Mouse (Mus musculus) midbrain, embryonic 12.5 days (tissue): ENCODE measurements around the gene Zfyve9. TPM values are rescaled to one million over a fixed set of nuclear protein-coding genes. Genes with fewer than 3 reads are reported as not detected.

Experiments used
- ATAC-seq: fragments of 200-750 bp; cut with Nextera tagmentation; 2 replicates; pipeline ENCODE4 v1.8.0; 2017; ENCODE audit warnings: low read depth, moderate TSS enrichment, moderate library complexity; ENCODE audit not compliant: low FRiP score
- H3K27ac ChIP-seq: fragments of 300-500 bp; sonication (generic); replicated peaks from 2 replicates; pipeline ENCODE4 v1.5.1; 2016; ENCODE audit warnings: mild to moderate bottlenecking
- H3K27me3 ChIP-seq: fragments of 300-500 bp; sonication (generic); 2 replicates; pipeline ENCODE4 v1.6.1; 2016; ENCODE audit warnings: mild to moderate bottlenecking
- H3K36me3 ChIP-seq: fragments of 300-500 bp; sonication (generic); 2 replicates; pipeline ENCODE4 v1.6.1; 2016
- H3K4me1 ChIP-seq: fragments of 300-500 bp; sonication (generic); 2 replicates; pipeline ENCODE4 v1.6.1; 2016
- H3K4me2 ChIP-seq: fragments of 300-500 bp; sonication (generic); replicated peaks from 2 replicates; pipeline ENCODE4 v1.6.1; 2016; ENCODE audit warnings: mild to moderate bottlenecking, moderate library complexity
- H3K4me3 ChIP-seq: fragments of 300-500 bp; sonication (generic); 2 replicates; pipeline ENCODE4 v1.5.1; 2016; ENCODE audit warnings: mild to moderate bottlenecking
- H3K9ac ChIP-seq: fragments of 300-500 bp; sonication (generic); replicated peaks from 2 replicates; pipeline ENCODE4 v1.6.1; 2016; ENCODE audit warnings: mild to moderate bottlenecking, moderate library complexity
- H3K9me3 ChIP-seq: fragments of 300-500 bp; sonication (generic); 2 replicates; pipeline ENCODE4 v1.6.1; 2016; ENCODE audit warnings: mild to moderate bottlenecking
- WGBS: fragments of 180-500 bp; shearing (Covaris S2); methylation state at CpG from one replicate; pipeline ENCODE4 v1.1.7; 2016; 5-methylcytosine and 5-hydroxymethylcytosine counted together
- polyA plus RNA-seq: library from polyadenylated mRNA; unstranded; fragments of >200 nt; fragmentation: Nextera tagmentation; extraction: Ambion mirVana; gene quantifications from 2 replicates; pipeline ENCODE4 v1.2.1, GENCODE M21; 2016

Gene Zfyve9
- polyA plus RNA-seq, 1 experiment from 2014 or later = 5.7 TPM

- H3K36me3 ChIP-seq = peaks cover 92% of the 10 kb centered on the region
- 0 out of 2 replicates have a peak, but pooled peaks cover 4% of the 10 kb centered on the region for H3K4me1 ChIP-seq
- ATAC-seq = no peak
Measured at GRCm38 (mm10) chr4:108630096-108630495, 150.5 kb downstream of the Zfyve9 start.

GRCm38 (mm10) chr4:108629363-108629880 is 151.2 kb downstream of the Zfyve9 start:
- Histone ChIP-seq H3K4me2 (no peak overlapping the region), H3K9ac (no peak overlapping the region), H3K27me3 (no peaks in the 10 kb centered on the region), H3K27ac (no peak overlapping the region), H3K4me1 (no peaks in the 10 kb centered on the region), H3K9me3 (no peaks in the 10 kb centered on the region), H3K4me3 (no peak overlapping the region), H3K36me3 (peaks cover 91% of the 10 kb centered on the region)
- WGBS = 94% methylated on average over 7 of the region's 7 CpGs
- no peak for ATAC-seq

More at GRCm38 (mm10) chr4:108630096-108630495, 150.5 kb downstream of the Zfyve9 start:
- H3K27me3 ChIP-seq = no peaks in the 10 kb centered on the region
- no peak overlapping the region for H3K4me2 ChIP-seq
- no peaks in the 10 kb centered on the region for H3K9me3 ChIP-seq
- no peak overlapping the region for H3K4me3 ChIP-seq
- H3K9ac ChIP-seq = no peak overlapping the region
- H3K27ac ChIP-seq = no peak overlapping the region
- WGBS = 93% methylated on average over 9 of the region's 9 CpGs

DNA sequence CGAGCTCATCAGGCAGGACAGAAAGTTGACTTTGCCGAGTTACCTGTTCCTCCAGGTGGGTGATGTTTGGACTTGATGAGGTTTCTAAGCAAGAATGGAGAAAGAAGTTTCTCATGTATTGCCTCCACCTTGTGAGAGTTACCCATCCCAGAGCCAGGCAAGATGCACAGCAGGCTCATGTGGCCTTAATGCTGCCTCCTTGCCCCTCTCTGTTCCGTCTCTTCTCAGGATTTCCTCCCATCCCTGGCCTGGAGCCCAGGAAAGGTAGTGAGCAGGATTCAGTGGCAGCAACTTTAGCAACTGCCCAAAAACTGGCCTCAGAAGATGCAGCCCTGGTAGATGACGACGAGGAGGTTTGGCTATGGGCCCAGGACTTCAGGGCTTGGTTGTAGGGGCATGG is 153.5 kb downstream of the Zfyve9 start:
- 91% methylated on average over 5 of the region's 5 CpGs for WGBS
- Histone ChIP-seq H3K9me3 (no peaks in the 10 kb centered on the region), H3K27me3 (no peaks in the 10 kb centered on the region), H3K36me3 (peaks cover 75% of the 10 kb centered on the region), H3K9ac (no peak overlapping the region), H3K27ac (no peak overlapping the region), H3K4me3 (no peak overlapping the region), H3K4me2 (no peak overlapping the region), H3K4me1 (no peaks in the 10 kb centered on the region)
- no peak for ATAC-seq

- no peak overlapping the region for H3K27ac ChIP-seq
- peaks cover 14% of the 10 kb centered on the region for H3K4me1 ChIP-seq
- no peak overlapping the region for H3K4me2 ChIP-seq
- 97% methylated on average over 6 of the region's 6 CpGs for WGBS
- no peaks in the 10 kb centered on the region for H3K9me3 ChIP-seq
- H3K9ac ChIP-seq = no peak overlapping the region
- no peak for ATAC-seq
- H3K27me3 ChIP-seq = no peaks in the 10 kb centered on the region
- H3K36me3 ChIP-seq = peaks cover 23% of the 10 kb centered on the region
- no peak overlapping the region for H3K4me3 ChIP-seq
Measured at GRCm38 (mm10) chr4:108621504-108621903, 159.1 kb downstream of the Zfyve9 start.

- peaks cover 14% of the 10 kb centered on the region for H3K4me1 ChIP-seq
- peak overlapping the region; percentile 84 for H3K4me2 ChIP-seq
- peaks cover 15% of the 10 kb centered on the region for H3K36me3 ChIP-seq
- no peaks in the 10 kb centered on the region for H3K27me3 ChIP-seq
- peak overlapping the region; percentile 81 for H3K4me3 ChIP-seq
- peak overlapping the region; percentile 89 for H3K9ac ChIP-seq
- H3K9me3 ChIP-seq = no peaks in the 10 kb centered on the region
- ATAC-seq = no peak; the same call in 1 of the 2 replicates
- WGBS = 26% methylated on average over 8 of the region's 8 CpGs
- peak overlapping the region; percentile 80 for H3K27ac ChIP-seq
Measured at GRCm38 (mm10) chr4:108620536-108620935, 160.1 kb downstream of the Zfyve9 start.

- peak; percentile 93 for ATAC-seq
- H3K9ac ChIP-seq = peak within 1 kb of the TSS; percentile 89
- H3K27ac ChIP-seq = peak within 1 kb of the TSS; percentile 80
- H3K4me2 ChIP-seq = peak within 1 kb of the TSS; percentile 84
- peaks cover 14% of the 10 kb centered on the region for H3K4me1 ChIP-seq
- H3K36me3 ChIP-seq = peaks cover 7% of the 10 kb centered on the region; the same call in 1 of the 2 replicates
- H3K9me3 ChIP-seq = no peaks in the 10 kb centered on the region
- peak within 1 kb of the TSS; percentile 81 for H3K4me3 ChIP-seq
- WGBS = under 1% methylated on average over 80 of the region's 86 CpGs
- no peaks in the 10 kb centered on the region for H3K27me3 ChIP-seq
Measured at GRCm38 (mm10) chr4:108619587-108620341, 160.8 kb downstream of the Zfyve9 start, which contains the start of gene Cc2d1b. Gene Cc2d1b, plus strand, starts transcription at chr4:108619940.

GRCm38 (mm10) chr4:108619165-108619564 is 161.4 kb downstream of the Zfyve9 start:
- WGBS = 1% methylated on average over 10 of the region's 10 CpGs
- peak; percentile 52 for ATAC-seq
- Histone ChIP-seq H3K27ac (peak overlapping the region; percentile 80; the same call in 1 of the 2 replicates), H3K36me3 (0 out of 2 replicates have a peak, but pooled peaks cover 2% of the 10 kb centered on the region), H3K4me2 (peak overlapping the region; percentile 84), H3K9me3 (no peaks in the 10 kb centered on the region), H3K4me3 (peak overlapping the region; percentile 81), H3K4me1 (peaks cover 14% of the 10 kb centered on the region), H3K9ac (peak overlapping the region; percentile 89), H3K27me3 (no peaks in the 10 kb centered on the region)

DNA sequence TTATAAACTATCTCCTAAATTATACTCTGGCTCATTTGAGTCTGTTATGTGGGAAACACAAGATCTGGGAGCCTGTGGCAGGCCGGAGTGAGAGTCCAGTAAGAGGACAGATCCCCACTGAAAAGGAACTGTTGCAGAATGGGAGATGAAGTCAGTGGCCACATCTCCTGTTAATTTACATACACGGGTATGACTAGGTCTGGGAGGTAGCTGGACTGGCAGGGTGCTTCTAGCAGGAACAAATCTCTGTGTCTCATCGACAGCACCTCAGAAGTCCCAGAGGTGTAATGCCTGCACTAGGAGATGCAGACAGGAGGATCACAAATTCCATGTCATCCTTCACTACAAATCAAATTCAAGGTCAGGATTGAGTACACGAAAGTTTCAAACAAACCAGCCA is 162.0 kb downstream of the Zfyve9 start:
- Histone ChIP-seq H3K4me3 (no peak overlapping the region), H3K4me2 (peak overlapping the region; percentile 84), H3K9me3 (no peaks in the 10 kb centered on the region), H3K36me3 (no peaks in the 10 kb centered on the region), H3K27ac (no peak overlapping the region), H3K4me1 (peaks cover 14% of the 10 kb centered on the region), H3K9ac (peak overlapping the region; percentile 89; the same call in 1 of the 2 replicates), H3K27me3 (no peaks in the 10 kb centered on the region)
- WGBS = 72% methylated on average over 4 of the region's 4 CpGs
- no peak for ATAC-seq

GRCm38 (mm10) chr4:108610935-108611334 is 169.7 kb downstream of the Zfyve9 start:
- Histone ChIP-seq H3K27me3 (no peaks in the 10 kb centered on the region), H3K36me3 (peaks cover 16% of the 10 kb centered on the region), H3K4me1 (no peaks in the 10 kb centered on the region), H3K27ac (no peak overlapping the region), H3K4me2 (no peak overlapping the region), H3K9ac (no peak overlapping the region), H3K9me3 (no peaks in the 10 kb centered on the region), H3K4me3 (no peak overlapping the region)
- 86% methylated on average over 5 of the region's 5 CpGs for WGBS
- no peak for ATAC-seq

GRCm38 (mm10) chr4:108608651-108609050 is 171.9 kb downstream of the Zfyve9 start:
- Histone ChIP-seq H3K27me3 (no peaks in the 10 kb centered on the region), H3K4me3 (no peak overlapping the region), H3K9ac (no peak overlapping the region), H3K27ac (no peak overlapping the region), H3K4me2 (no peak overlapping the region), H3K36me3 (peaks cover 36% of the 10 kb centered on the region), H3K9me3 (no peaks in the 10 kb centered on the region), H3K4me1 (no peaks in the 10 kb centered on the region)
- over 99% methylated on average over 3 of the region's 3 CpGs for WGBS
- ATAC-seq = no peak

DNA sequence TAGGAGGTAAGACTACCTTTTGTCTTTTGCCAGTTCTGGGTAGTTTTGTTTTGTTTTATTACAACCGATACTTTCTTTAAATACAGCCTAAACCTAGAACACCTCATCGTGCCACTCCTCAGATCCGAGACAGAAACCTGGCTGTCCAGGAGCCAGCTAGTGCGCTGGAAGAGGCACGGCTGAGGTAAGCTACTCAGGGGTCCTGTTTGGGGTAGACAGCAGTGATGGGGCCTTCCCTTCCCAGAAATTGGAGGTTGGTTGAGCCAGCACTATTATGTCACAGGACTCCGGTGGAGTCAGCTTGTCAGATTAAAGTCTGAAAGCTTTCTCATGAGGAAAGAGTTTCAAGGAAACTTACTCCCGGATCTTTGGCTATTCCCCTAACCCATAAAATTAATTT is 178.7 kb downstream of the Zfyve9 start:
- no peak overlapping the region for H3K4me3 ChIP-seq
- H3K36me3 ChIP-seq = peaks cover 61% of the 10 kb centered on the region
- no peaks in the 10 kb centered on the region for H3K4me1 ChIP-seq
- no peak overlapping the region for H3K9ac ChIP-seq
- H3K27ac ChIP-seq = no peak overlapping the region
- ATAC-seq = no peak
- H3K4me2 ChIP-seq = no peak overlapping the region
- no peaks in the 10 kb centered on the region for H3K27me3 ChIP-seq
- 97% methylated on average over 7 of the region's 7 CpGs for WGBS
- no peaks in the 10 kb centered on the region for H3K9me3 ChIP-seq

DNA sequence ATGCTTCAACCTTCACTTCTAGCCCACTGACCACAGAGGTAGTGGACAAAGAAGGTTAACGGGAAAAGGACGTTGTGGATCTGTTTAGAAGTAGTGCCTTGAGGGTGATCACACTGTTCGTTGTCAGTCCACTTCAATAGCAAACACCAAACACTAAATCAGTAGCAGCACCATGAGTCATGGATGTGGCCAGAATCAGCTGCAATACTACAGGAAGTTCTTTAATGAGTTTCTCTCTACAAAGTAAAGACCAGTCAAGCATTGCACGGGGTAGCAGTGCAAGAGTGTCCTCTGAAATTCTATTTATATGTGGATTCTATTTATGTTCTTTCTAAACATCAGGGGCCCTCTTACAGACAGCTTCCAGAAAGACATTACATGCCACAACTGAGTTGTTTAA is 182.3 kb downstream of the Zfyve9 start:
- 92% methylated on average over 4 of the region's 4 CpGs for WGBS
- H3K27me3 ChIP-seq = no peaks in the 10 kb centered on the region
- no peaks in the 10 kb centered on the region for H3K9me3 ChIP-seq
- H3K27ac ChIP-seq = no peak overlapping the region
- H3K4me2 ChIP-seq = no peak overlapping the region
- H3K4me3 ChIP-seq = no peak overlapping the region
- peaks cover 30% of the 10 kb centered on the region for H3K36me3 ChIP-seq
- ATAC-seq = no peak
- H3K9ac ChIP-seq = no peak overlapping the region
- no peaks in the 10 kb centered on the region for H3K4me1 ChIP-seq
